Mouse (Mus musculus) lung, postnatal 25 days (tissue): ENCODE measurements around the gene Plagl2.
"Not testable (repeated sequence)": the region's sequence is repeated elsewhere in the genome, so short reads cannot be mapped to it uniquely, and the experiment has no call there.

Source experiments
- DNase-seq: peaks from one replicate; pipeline ENCODE4 v3.0.0; 2022; ENCODE audit warnings: low spot score

The Plagl2 gene

DNA sequence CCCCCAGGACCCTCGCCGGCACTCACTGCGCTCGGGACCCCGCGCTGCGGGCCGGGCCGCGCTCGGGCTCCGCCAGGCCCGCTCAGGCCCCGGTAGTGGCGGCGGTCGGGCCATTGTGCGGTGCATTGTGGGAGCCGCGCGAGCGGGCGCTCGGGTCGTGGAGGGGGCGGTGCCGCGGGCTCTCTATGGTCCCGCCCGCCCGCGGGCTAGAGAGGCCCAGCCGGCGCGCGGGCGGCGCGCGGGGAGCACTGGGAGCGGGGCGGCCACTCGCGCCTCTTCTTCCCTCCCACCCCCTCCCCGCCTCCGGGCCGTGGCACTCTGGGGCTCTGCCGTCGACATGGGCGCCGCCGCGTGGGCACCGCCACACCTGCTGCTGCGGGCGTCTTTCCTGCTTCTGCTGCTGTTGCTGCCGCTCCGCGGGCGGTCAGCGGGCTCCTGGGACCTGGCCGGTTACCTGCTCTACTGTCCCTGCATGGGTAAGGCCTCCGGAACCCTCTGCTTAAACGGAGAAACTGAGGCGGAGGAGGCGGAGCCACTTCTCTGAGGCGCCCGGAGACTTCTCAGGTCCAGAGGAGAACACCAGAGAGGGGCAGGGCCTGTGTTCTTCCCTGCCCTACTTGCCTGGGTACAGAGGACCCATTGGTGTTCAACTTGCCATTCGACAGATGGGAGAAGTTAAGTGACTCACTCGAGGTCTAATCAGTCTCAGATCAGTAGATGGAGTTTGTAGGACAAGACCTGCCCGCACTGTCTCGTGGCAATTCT, at the start of gene Plagl2, which contains the start of gene Pofut1:
Gene Plagl2, minus strand, starts transcription at position 177 of the 765 bp plus-strand sequence.
Gene Pofut1, plus strand, starts transcription at position 284 of the 765 bp plus-strand sequence.
- DNase-seq, result peak; percentile 90

DNA sequence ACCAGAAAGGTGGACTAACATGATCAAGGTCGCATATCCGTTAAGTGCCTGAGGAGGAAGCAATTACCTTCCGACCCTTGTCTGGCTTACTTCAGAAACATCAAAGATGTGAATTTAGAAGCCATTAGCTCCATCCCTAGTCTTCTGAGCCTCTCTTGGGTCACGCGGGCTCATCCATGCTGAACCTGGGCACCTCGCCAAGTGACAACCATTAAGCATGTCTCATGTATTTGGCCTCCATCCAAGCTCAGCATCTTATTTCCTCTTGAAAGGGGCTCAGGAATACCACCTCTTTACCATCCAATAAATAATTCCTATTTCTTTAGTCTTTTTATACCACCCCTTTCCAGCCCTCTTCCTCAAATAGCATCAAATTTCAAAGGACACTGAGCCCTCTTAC, 46.6 kb upstream of the Plagl2 start:
- DNase-seq, result no peak

DNA sequence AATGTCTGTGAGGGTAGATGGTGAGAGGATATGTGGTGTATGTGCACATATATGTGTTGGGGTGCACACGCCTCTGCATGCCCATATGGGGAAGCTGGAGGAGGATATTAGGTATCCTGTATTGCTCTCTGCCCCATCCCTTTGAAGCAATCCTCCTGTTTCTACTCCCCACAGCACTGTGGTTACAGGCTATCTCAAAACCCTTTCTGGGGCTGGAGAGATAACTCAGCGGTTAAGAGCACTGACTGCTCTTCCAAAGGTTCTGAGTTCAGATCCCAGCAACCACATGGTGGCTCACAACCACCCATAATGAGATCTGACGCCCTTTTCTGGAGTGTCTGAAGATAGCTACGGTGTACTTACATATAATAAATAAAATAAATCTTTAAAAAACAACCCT, 45.3 kb upstream of the Plagl2 start:
- DNase-seq, result no peak

DNA sequence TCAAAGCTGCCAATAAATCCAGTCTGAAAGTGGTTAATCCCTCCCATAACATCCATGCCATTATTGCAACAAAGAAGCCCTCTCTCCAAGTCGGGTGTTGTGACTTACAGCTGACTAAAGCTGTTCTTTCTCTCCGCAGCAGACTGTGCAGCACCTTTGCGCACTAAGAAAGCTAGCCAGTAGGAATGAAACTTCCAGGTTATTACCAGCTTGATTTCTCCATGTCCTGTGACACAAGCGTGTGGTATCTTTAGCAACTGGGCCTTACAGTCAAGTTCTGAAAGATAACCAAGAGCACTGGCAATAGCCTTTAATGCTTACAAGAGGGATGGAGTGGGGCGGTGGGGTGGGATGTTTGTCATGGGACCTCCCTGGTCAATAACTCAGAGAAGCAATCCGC, 42.7 kb upstream of the Plagl2 start:
- no peak for DNase-seq

DNA sequence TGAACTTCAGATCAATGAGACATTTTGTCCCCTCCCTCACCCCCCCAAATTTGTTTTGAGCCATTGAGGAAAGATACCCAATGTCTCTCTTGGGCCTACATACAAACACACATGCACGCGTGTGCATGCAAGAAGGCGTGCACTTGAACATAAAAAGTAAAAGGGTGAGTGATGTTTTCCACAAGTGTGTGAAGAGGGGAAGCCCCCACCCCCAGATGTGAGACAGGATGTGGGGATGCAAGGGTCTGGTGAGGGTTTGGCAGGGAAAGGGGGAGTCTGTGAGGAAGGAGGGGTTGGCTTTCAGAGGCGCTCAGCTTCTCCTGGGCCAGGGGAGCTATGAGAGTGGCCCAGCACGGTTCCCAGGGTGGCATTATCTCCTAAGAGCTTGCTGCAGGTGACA, 37.1 kb upstream of the Plagl2 start:
- DNase-seq, result no peak

DNA sequence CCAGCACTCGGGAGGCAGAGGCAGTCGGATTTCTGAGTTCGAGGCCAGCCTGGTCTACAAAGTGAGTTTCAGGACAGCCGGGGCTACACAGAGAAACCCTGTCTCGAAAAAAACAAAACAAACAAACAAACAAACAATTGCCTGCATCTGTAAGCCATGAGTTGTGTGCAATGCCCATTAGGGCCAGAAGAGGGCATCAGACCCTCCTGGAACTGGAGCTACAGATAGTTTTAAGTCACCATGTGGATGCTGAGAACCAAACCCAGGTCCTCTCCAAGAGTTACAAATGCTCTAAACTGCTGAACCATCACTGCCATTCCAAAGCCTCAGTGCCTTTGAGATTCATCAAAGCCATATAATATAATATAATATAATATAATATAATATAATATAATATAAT, 35.6 kb upstream of the Plagl2 start:
- DNase-seq, result not testable (repeated sequence)

DNA sequence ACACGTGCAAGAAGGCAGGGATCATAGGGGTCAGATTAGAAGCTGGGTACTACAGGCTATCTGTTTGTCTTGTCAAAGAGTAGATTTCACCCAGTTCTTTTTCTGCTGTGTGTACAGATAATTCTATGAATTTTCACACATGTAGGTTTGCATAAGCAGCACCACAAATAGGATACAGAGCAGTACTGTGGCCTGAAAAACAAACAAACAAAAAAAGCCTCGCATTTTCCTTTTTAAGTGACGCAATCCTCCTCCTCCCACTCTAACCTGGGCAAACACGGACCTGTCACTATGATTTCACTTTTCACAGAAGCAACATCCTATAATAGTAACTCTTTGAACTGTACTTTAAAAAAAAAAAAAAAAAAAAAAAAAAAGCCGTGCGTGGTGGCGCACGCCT, 35.2 kb upstream of the Plagl2 start:
- DNase-seq, result no peak

DNA sequence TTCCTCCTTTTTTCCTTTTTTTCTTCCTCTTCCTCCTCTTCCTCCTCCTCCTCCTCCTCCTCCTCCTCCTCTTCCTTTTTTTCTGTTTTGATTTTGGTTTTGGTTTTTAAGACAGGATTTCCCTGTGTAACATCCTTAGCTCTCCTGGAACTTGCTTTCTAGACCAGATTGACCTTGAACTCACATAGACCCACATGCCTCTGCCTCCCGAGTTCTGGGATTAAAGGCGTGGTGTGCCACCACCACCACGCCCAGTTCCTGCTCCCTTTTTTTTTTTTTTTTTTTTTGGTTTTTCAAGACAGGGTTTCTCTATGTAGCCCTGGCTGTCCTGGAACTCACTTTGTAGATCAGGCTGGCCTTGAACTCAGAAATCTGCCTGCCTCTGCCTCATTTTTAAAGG, 34.4 kb upstream of the Plagl2 start:
- DNase-seq, result not testable (repeated sequence)

DNA sequence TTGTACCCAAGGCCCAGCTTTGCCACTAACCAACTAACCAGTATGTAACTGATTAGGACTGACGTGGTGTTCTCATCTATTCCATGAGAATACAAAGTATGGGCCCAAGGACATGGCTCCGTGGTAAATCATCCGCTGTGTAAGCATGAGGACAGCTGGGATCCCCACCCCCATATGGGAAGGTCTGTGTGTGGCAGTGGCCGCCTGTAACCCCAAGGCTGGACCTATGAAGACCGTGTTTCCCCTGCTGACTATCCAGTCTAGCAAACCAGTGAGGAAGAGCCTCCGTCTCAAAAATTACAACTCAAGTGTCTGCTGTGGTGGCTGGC, 33.7 kb upstream of the Plagl2 start:
- DNase-seq, result no peak

DNA sequence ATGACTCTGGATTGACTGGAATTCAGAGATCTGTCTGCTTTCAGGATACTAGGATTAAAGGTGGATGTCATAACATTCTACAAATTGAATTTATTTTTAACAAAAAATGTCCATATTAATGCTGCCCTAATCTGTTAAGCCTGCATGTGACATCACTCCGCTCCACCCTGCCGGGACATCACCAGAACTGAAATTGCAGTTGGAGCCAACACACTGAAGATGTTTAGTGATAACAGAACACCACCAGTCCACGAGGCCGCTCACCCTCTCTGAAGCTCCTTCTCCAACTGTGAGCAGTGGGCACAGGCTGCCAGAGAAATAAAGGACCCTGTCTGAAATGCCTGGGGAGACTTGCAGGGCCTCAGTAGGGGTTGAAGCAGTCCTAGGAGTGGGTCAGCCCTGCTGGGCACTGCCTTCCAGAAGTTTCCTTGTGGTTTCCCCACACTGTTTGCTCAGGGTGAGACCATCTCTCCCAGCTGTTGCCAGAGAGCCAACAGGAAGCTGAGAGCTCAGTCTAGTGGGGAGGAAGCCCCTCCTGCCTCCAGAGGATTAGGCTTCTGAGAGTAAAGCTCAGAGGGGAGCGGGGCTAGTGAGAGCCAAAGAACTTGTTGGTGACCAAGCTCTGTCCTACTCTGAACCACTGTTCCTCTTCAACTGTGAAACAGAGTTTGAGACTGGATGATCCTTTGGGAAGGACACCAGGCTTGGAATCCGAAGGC, 33.1 kb upstream of the Plagl2 start:
- not testable (repeated sequence) for DNase-seq

DNA sequence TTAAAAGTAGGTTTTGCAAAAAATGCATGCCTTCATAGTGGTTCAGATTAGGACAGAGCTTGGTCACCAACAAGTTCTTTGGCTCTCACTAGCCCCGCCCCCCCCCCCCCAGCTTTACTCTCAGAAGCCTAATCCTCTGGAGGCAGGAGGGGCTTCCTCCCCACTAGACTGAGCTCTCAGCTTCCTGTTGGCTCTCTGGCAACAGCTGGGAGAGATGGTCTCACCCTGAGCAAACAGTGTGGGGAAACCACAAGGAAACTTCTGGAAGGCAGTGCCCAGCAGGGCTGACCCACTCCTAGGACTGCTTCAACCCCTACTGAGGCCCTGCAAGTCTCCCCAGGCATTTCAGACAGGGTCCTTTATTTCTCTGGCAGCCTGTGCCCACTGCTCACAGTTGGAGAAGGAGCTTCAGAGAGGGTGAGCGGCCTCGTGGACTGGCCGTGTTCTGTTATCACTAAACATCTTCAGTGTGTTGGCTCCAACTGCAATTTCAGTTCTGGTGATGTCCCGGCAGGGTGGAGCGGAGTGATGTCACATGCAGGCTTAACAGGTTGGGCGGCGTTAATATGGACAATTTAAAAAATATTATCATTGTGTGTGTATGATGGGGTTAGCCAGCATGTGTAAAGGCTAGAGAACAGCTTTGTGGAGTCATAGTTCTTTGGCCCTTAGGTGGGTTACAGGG, 29.1 kb upstream of the Plagl2 start:
- DNase-seq, result not testable (repeated sequence)

DNA sequence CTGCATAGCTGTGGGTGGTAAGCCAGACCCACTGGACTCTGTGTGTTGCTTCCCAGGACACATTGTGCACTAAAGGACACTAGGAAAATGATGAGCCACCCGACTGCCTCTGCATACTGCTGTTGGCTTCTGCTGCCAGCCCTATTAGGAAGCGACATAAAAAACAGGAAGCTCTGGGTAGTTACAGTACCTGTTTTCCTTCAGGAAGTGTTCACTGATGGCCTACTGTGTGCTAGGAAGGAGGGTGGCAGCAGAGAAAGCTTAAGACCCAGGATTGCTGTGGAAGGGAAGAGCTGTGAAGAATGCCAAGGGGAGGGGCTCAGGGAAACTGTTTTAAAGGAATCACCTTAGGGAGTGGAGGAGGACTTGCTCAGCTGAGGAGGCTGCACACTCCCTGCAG, 26.1 kb upstream of the Plagl2 start:
- no peak for DNase-seq

DNA sequence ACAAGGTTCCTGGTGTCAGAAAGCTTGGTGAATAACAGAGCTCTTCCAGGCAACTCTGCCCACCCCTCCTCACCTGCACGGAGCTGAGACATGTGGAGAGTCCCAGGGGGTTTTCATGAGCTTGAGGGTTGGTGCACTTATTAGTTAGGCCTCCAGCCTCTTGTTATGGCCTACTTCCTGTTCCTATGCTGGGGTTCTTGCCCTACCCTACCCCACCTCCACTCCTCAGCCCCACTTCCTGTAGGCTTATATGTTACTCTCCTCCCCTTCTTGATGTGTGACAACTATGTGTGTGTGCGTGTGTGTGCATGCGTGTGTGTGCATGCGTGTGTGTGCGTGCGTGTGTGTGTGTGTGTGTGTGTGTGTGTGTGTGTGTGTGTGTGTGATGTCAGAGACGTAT, 21.8 kb upstream of the Plagl2 start:
- peak; percentile 31 for DNase-seq

DNA sequence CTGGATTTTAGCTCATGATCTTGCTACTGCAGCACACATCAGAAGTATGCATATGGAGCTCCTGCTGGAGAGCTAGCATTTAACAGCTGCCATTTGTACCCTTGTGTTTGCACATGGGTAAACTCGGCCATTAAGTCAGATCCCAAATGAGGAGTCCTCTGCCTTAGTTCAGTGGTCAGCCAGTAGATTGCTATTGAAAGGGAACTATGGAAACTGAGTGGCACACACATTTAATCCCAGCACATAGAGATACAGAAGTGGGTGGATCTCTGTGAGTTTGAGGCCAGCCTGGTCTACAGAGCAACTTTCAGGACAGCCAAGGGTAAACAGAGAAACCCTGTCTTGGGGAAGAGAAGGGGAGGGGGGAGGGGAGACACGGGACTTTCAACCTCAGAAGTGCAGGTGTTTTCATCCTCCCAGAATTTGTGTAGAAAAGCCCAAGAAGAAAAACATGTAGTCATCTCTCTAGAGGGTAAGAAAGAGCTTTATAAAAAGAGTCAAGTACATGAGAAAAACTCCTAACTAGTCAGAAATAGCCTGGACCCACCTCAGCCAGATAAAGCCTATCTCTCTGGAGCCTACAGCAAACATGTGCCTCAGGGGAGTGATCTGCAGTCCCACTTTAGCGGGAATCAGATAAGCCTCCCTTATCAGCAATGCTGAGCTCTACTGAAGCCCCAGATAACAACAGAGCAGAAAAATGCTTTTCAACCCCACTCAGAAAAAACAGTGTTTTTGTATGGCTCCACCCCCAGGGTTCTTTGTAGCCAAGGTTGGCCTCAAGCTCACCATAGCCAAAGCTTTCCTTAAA, 18.8 kb upstream of the Plagl2 start:
- DNase-seq, result no peak

DNA sequence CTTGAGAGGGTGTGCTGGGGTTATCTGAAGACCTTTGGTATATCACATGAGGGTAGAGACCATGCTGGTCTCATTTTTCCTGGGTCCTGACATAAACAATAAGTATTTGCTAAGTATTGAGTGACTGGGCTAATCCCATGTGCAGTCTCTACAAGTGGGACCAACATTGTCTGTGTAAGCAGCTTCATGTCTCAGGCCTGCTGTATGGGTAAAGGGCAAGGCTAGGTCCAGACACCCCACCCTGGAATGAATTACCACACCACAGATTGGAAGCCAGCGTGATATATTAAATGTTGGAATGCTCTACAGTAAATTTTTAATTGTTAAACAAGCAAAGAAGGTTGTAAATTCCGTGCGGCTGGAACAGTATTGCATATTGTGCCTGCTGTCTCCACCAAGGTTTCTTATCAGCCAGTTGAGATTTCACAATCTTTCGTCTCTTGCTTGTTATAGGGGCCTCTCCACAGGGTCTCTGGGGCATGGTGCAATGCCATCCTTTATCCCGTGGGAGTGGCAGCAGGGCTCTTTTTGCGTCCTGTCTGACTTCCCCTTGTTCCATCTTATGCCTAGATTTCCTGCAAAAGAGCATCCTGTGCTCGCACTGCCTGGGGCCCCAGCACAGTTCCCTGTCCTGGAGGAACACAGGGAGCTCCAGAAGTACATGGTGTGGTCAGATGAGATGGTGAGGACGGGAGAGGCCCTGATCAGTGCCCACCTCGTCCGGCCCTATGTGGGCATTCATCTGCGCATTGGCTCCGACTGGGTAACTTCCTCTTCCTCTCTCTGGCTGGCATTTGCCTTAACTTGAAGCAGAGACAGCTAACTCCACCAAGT, 18.0 kb upstream of the Plagl2 start:
- DNase-seq, result no peak

DNA sequence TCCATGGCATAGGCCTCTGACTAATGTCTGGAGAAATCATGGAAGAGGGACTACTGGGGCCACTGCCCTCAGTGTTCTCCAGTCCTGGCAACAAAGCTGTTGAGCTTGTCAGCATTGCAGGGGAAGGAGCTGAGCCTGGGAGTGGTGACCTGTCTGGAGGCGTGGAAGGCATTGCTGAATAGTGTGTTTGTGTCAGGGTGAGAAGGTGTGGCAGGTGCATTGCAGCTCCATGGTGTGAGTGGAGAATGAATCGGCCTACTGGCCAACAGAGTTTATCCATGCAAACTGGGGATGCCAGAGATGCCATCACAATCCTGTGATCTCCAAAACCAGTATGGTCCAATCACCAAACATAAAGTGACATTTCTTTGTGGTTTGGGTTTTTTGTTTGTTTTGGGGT, 15.4 kb upstream of the Plagl2 start:
- DNase-seq, result no peak

DNA sequence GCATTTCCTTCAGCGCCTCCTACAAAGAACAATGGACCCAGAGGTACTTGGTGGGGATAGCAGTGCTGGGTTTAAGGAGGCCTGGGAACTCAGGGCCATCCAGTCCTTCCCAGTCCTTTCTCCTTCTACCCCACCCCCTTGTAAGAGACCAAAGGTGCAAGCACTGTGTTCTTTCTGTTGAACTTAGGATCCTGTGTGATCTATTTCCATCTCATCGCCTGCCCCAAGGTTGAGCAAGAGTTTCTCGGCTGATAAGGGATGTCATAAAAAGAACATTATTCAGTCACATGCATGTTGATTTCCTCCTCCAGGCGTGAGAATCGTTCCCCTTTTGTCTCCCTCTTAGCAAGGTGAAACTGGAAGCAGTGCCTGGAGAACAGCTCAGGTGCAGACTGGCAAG, 8.5 kb upstream of the Plagl2 start:
- no peak for DNase-seq

DNA sequence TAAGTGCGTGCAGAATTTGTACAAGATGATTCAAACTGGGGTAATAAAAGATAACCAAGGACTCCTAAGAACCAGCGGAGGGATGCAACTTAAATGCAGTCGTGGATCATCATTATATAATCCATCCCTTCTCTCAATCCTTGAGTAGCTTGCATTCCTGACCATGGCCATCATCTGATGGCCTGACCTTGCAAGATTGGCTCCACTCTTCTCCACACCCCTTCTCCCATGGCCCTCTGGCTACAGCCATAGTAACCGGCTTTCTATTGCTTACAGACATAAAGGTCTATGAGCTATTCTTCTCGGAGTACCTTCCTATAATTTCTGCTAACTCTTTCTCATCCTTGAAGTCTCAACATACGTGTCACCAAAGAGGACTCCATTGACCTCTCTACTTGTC, 930 bp upstream of the Plagl2 start:
- DNase-seq, result no peak

DNA sequence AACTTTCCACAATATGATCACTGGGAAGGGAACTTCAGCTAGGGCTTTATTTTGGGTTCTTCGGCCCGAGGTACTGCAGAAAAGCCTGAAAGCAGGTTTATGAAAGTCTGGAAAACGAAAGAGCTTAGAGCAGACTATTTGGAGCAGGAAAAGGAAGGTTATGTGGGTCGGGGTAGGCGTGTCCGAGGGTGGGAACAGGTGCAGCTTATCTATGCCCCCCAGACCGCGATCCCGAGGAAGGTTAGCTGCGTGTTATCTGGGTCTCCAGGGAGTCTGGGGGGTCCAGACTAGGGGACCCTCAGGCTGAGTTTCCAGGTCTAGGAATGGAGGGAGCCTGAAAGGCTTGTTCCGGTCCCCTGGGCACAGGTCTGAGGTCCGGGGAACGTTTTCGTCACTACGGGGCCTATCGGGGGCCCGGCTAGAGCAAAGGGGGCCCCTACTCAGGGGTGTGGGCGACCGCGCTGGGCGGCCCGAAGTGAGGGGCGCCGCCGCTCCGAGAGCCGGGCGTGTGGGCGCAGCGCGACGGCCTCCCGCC, 458 bp downstream of the Plagl2 start:
- no peak for DNase-seq

DNA sequence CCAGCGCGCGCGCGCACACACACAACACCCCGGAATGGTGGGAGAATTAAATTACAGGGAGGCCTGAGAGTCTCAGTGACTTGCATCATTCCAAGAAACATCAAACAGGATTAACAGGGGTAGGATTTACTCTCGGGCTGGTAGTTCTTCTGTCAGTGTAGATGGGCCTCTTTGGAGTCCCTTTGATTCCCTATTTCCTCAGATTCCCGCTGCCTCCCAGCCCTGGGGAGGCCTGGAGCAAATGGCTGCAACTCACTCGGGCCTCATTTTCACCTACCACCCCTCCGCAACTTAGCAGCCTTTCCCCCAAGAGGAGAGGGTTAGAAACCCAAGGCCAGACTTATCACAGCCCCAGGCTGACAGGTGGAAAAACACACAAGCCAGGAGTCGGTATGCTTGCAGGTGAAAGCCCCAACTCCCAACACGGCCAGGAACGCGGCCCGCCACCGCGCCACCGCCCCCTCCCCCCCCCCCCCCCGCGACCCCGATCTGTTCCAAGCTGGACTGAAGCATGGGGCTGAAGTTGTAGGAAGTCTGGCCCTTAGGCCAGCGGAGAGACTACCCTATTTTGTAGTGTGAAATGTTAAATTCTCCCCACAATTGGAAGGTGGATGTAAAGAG, 1.3 kb downstream of the Plagl2 start:
- no peak for DNase-seq
